Mouse (Mus musculus) bone marrow macrophage, adult 2 months (primary cell): Measurements from ENCODE around the gene Amotl1.

Experiments
- CTCF ChIP-seq: IDR thresholded peaks from 2 replicates; pipeline ENCODE4 v1.5.1; 2012; ENCODE audit warnings: low read depth, mild to moderate bottlenecking, low read length, moderate library complexity
- POLR2A ChIP-seq: IDR thresholded peaks from 2 replicates; pipeline ENCODE4 v1.6.1; 2012; ENCODE audit warnings: mild to moderate bottlenecking, low read depth, low read length, borderline replicate concordance

DNA sequence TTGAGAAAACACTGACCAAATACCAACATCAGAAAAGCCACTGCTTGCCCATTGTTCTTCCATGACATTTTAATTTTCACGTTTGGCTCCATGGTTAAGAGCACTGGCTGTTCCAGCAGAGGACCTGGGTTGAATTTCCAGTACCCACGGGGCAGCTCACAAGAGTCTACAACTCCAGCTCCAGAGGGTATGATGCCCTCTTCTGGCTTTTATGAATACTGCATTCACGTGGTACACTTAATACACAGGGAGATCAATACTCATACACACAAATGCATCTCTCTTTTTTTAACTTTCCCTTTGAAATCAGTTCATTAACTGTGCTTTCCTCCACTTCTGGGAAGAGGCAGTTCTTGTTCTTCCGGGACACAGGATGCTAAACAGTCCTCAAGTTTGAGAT is 41.4 kb downstream of the Amotl1 start:
- TF ChIP-seq POLR2A (no peak), CTCF (no peak)
